Mouse (Mus musculus) liver, postnatal 0 days (tissue): ENCODE data around the gene N4bp2l1.

Experiments
- CTCF ChIP-seq: sonication (generic); IDR thresholded peaks from 2 replicates; pipeline ENCODE4 v1.5.1; 2016; ENCODE audit warnings: antibody characterized with exemption, low read depth
- EP300 ChIP-seq: IDR thresholded peaks from 2 replicates; pipeline ENCODE4 v1.6.1; 2016; ENCODE audit warnings: antibody characterized with exemption, low read depth, mild to moderate bottlenecking

GRCm38 (mm10) chr5:150607631-150608030, 10.6 kb upstream of the N4bp2l1 start:
- no peak for TF ChIP-seq CTCF
- no peak for TF ChIP-seq EP300
